Mouse (Mus musculus) ovary, postnatal 10 days (tissue): ENCODE data around the gene Derl3.
"Not testable (repeated sequence)": the region's sequence is repeated elsewhere in the genome, so short reads cannot be mapped to it uniquely, and the experiment has no call there.

Experiments used
- DNase-seq: peaks from one replicate; pipeline ENCODE4 v3.0.0; 2022; ENCODE audit warnings: low spot score

The Derl3 gene

GRCm38 (mm10) chr10:75893089-75893750, at the start of gene Derl3:
Gene Derl3 (plus strand): TSS chr10:75893413.
- peak; percentile 74 for DNase-seq

- DNase-seq = not testable (repeated sequence)
Observed at GRCm38 (mm10) chr10:75843898-75844297, 49.3 kb upstream of the Derl3 start.

GRCm38 (mm10) chr10:75844800-75845199, 48.4 kb upstream of the Derl3 start:
- no peak for DNase-seq

- no peak for DNase-seq
Observed at GRCm38 (mm10) chr10:75845306-75845930, 47.8 kb upstream of the Derl3 start.

- no peak for DNase-seq
Observed at GRCm38 (mm10) chr10:75848382-75848781, 44.8 kb upstream of the Derl3 start.

GRCm38 (mm10) chr10:75851076-75851475, 42.1 kb upstream of the Derl3 start:
- no peak for DNase-seq

GRCm38 (mm10) chr10:75851681-75852080, 41.5 kb upstream of the Derl3 start:
- no peak for DNase-seq

GRCm38 (mm10) chr10:75852539-75853125, 40.6 kb upstream of the Derl3 start:
- no peak for DNase-seq

GRCm38 (mm10) chr10:75853452-75853851, 39.8 kb upstream of the Derl3 start:
- no peak for DNase-seq

- DNase-seq = no peak
Observed at GRCm38 (mm10) chr10:75854096-75854495, 39.1 kb upstream of the Derl3 start.

- DNase-seq = no peak
Observed at GRCm38 (mm10) chr10:75854791-75855190, 38.4 kb upstream of the Derl3 start.

- DNase-seq = no peak
Observed at GRCm38 (mm10) chr10:75855416-75855981, 37.7 kb upstream of the Derl3 start.

- no peak for DNase-seq
Observed at GRCm38 (mm10) chr10:75856155-75856907, 36.9 kb upstream of the Derl3 start.

- DNase-seq = no peak
Observed at GRCm38 (mm10) chr10:75856976-75857375, 36.2 kb upstream of the Derl3 start.

- no peak for DNase-seq
Observed at GRCm38 (mm10) chr10:75857598-75857997, 35.6 kb upstream of the Derl3 start.

GRCm38 (mm10) chr10:75859107-75859746, 34.0 kb upstream of the Derl3 start:
- DNase-seq = no peak

- DNase-seq = peak; percentile 68
Observed at GRCm38 (mm10) chr10:75859786-75860470, 33.3 kb upstream of the Derl3 start, which contains the start of gene Mif. Gene Mif (minus strand): TSS chr10:75860240.

- no peak for DNase-seq
Observed at GRCm38 (mm10) chr10:75860746-75861145, 32.5 kb upstream of the Derl3 start.

GRCm38 (mm10) chr10:75861587-75861986, 31.6 kb upstream of the Derl3 start:
- DNase-seq = no peak

GRCm38 (mm10) chr10:75872025-75872914, 20.9 kb upstream of the Derl3 start:
- DNase-seq = no peak
